Mouse (Mus musculus): Measurements from ENCODE around the gene Spaca3.

The Spaca3 gene

DNA sequence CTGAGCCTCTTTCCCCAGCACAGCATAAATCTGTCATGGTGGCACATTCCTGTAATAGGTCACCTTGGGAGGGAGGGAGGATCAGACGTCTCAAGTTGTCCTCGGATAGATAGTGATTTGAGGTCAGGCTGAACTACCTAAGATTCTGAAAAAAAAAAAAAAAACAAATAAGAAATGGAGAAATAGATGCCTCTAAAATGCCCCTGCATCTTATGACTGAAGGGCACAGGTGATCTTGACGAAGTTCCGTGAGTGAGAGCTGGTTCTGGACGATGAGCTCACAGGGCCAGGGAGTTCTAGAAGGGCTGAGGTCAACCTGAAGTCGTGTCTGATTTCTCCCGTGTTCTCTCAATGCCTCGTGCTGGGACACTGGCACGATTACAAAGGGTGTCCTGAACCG, at the start of gene Spaca3:
TSS of gene Spaca3 (plus strand) at position 301 of the 400 bp plus-strand sequence.
- DNase-seq (ENCODE audit: low read depth, low spot score), result no peak

GRCm38 (mm10) chr11:80808551-80809070, 49.6 kb upstream of the Spaca3 start:
- peak; percentile 51 for DNase-seq (ENCODE audit: low read depth, low spot score)

- DNase-seq (ENCODE audit: low read depth, low spot score), result no peak
Measured at GRCm38 (mm10) chr11:80809666-80809992, 48.5 kb upstream of the Spaca3 start.

DNA sequence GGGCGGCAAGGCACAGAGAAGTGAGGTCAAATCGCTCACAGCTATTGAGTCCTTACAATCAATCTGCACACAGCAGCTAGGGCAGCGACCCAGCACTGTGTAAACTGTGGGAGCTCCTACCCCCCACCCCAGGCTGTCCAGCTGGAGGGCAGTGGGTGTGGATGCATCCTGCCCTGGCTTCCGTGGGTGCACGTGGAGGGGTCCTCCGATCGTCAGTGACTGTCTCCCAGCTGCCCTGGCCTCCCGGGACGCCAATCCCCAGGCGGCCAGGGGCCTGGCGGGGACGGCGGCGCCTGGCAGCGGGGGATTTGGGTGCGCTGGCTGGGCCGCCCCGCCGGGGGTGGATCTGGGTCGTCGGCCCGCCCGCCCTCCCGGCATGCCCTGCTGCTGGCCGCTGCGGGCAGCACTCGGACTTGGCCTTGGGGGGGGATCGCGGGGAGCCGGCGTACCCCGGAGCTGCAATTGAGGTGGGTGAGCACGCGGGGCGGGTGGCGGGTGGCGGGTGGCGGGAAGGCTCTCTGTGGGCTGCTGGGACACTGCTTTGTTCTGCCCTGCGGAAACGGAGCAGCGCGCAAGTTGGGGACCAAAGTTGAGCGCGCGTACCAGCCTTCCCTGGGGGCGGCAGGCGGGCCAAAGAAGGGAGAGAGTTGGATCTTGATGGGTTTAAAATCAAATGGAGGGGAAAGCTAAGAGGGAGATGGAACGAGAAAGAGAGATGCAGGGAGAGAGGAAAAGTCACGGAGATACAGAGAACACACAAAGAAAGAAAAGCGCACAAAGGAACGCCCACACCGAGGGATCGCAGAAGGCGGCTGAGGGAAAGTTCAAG, 48.0 kb upstream of the Spaca3 start, which contains the start of gene Tmem98:
TSS of gene Tmem98 (plus strand) at position 183 of the 829 bp plus-strand sequence.
- peak; percentile 56 for DNase-seq (ENCODE audit: low read depth, low spot score)

DNA sequence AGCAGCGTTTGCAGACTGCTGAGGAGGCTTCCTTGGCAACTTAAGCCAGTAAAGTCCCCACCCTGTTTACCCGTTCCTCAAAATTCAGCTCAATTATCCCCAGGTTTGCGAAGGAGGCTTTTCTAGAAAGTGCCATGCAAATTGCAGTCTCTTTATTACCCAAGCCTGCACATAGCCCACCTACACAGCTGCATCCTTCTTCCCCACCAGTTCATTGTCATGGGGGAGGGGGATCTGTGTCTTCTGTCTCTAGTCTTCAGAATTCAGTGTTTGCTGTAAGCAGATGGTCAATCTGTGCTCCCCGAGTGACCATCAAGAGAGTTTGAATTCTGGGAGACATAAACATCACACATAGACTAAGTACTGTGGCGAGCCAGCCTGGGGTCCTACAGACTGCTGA, 47.0 kb upstream of the Spaca3 start:
- no peak for DNase-seq (ENCODE audit: low read depth, low spot score)

GRCm38 (mm10) chr11:80815354-80815753, 42.8 kb upstream of the Spaca3 start:
- DNase-seq (ENCODE audit: low read depth, low spot score), result no peak

DNA sequence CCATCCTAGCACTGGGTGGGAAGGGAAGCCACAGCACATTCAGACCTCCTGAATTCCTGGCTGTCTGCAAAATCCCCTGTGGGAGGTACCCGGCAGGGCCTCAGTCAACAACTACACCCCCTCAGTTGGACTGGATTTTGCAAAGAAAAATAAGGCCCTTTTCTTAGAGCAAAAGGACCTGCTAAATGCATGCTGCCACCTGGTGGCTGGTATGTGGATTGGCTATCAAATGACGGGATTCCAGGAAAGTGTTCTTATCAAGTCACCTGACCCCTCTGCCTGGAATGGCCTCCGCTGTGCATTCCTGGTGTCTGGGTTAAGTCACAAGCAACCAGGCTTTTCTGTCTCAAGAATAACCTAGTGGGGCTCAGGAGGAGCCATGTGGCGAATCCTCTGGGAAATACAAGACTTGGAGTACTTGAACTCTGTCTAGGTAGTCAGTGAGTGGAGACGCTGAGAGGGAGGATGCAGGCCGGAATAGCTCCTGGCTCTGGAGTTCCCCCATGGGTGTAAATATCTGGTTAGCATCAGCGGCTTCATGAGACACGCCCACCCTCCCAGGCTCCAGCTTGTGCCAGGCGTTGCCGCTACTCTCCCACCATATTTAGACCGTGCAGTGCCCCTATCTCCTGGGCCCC, 40.0 kb upstream of the Spaca3 start:
- DNase-seq (ENCODE audit: low read depth, low spot score), result peak; percentile 95

DNA sequence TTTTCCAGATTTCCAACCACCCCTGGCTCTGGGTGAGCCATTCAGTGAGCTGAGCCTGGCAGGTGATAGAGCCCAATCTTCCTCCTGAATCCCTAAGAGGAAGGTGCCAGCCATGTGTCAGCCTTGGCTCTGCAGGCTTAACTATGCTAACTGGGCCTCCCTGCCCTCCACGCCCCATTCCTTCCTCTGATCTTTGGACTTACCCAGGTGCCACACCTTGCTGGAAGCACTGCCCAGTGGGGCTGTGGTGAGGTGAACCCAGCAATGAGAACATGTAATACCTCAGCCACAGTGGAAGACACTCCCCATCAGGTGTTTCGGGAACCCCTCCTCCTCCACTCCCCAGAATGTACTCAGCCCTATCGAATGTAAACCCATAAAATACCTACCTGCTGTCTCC, 38.1 kb upstream of the Spaca3 start:
- DNase-seq (ENCODE audit: low read depth, low spot score), result no peak

DNA sequence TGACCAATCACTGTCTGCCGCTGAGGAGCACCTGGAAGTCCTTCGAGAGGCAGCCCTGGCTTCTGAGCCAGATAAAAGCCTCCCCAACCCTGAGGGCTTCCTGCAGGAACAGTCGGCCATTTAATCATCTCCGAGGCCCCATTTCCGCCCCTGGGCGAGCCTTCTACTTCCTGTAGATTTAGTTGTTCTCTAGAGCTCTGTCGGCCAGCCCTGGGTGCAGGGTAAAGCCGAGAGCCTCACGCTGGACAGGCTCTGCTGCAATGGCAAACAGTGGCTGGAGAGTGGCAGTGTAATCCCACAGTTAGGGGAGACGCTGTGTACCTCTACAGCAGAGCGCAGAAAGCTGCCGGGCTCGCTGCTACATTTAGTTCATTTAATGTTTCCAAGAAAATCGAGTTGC, 36.9 kb upstream of the Spaca3 start:
- no peak for DNase-seq (ENCODE audit: low read depth, low spot score)

GRCm38 (mm10) chr11:80821794-80822193, 36.4 kb upstream of the Spaca3 start:
- DNase-seq (ENCODE audit: low read depth, low spot score), result no peak

DNA sequence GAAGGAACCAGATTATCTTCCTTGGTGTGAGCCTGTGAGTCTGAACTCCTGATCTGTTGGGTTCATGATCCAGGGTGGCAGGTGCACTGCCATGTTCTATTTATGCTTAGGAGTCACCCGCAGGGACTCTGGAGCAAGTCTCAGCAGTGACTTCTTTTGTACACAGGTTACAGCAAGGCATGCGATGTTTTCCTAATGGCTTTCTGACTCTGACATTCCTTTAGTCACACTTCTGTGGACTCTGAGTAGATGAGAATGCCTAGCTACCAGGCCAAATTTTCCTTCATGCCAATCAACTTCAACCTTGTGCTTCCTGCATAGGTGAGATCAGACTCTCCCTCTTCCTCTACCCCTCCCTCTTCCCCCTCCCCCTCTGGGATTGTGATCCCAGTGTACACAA, 22.8 kb upstream of the Spaca3 start:
- DNase-seq (ENCODE audit: low read depth, low spot score), result no peak

DNA sequence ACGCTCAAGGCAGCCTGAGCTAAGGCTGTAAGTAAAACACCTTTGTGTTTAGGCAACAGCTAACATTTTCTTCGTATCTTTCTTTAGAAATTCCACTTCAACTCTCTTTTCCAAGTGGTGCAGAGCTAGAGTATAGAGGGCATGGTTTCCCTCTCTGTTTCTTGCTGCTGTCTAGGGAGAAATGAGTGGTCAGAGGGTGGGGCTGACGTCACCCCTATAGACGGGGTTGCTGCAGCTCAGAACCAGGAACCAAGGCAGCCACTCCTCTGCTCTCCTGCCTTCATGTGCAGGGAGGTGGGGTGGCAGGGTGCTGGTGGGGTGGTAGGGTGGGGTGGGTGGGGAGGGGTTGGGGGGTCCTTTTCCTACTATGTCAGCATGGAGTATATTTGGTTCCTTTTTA, 22.3 kb upstream of the Spaca3 start:
- no peak for DNase-seq (ENCODE audit: low read depth, low spot score)

- no peak for DNase-seq (ENCODE audit: low read depth, low spot score)
Measured at GRCm38 (mm10) chr11:80838724-80839123, 19.4 kb upstream of the Spaca3 start.

GRCm38 (mm10) chr11:80843435-80843834, 14.7 kb upstream of the Spaca3 start:
- DNase-seq (ENCODE audit: low read depth, low spot score), result no peak

DNA sequence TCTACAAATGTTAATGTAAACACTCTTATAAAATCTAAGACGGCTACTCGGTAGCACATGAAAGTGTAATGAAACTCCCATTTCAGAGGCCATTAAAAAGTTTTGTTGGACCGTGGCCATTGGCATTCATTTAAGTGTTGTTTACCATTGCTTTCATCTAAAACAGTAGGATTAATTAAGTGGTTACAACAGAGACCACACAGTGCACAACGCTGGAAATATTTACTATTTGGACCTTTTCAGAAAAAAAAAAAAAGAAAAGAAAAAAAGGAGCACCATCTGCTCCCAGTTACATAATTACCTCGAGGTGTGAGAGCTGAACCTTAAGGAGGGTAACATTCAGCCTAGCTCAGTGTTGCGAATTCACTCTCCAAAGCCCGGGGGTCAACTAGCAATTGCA, 12.7 kb upstream of the Spaca3 start:
- DNase-seq (ENCODE audit: low read depth, low spot score), result no peak

GRCm38 (mm10) chr11:80846115-80846514, 12.1 kb upstream of the Spaca3 start:
- no peak for DNase-seq (ENCODE audit: low read depth, low spot score)

DNA sequence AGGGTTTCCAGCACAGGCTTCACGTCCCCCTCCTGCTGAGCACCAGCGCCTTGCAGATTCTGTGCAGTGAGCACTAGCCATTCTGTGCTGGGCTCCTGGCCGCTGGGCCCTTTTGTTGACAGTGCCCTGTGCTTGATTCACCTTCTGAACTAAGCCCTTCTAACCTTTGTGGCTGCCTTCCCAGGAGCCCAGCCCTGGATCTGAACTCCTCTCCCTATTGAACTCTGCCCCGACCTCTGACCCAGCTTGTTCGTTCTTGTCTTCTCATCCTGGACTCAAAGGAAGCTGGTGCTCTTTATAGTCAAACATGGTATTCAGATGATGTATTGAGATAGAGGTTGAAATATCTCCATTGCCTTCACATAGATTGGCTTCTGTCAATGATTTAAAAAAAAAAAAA, 10.0 kb upstream of the Spaca3 start:
- DNase-seq (ENCODE audit: low read depth, low spot score), result no peak

GRCm38 (mm10) chr11:80851859-80852258, 6.3 kb upstream of the Spaca3 start:
- DNase-seq (ENCODE audit: low read depth, low spot score), result peak; percentile 63

DNA sequence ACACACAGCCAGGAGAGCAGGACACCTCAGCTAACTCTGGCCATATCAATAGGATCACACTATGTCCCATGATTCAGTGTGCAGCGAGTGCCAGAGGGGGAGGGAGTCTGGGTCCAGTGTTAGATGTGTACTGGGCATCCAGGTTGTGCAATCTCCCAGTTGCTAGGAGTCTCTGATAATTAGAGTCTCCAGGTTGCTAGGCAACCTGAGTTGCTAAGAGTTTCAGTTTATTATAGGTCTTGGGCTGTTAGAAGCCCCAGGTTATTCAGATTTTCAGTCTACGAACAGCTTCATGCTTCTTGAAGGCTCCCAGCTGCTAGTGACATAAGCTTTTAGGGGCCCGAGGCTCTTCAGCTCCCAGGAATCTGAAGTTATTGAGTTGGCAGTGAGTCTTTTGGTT, 5.2 kb upstream of the Spaca3 start:
- peak; percentile 11 for DNase-seq (ENCODE audit: low read depth, low spot score)

GRCm38 (mm10) chr11:80854430-80854829, 3.7 kb upstream of the Spaca3 start:
- no peak for DNase-seq (ENCODE audit: low read depth, low spot score)

DNA sequence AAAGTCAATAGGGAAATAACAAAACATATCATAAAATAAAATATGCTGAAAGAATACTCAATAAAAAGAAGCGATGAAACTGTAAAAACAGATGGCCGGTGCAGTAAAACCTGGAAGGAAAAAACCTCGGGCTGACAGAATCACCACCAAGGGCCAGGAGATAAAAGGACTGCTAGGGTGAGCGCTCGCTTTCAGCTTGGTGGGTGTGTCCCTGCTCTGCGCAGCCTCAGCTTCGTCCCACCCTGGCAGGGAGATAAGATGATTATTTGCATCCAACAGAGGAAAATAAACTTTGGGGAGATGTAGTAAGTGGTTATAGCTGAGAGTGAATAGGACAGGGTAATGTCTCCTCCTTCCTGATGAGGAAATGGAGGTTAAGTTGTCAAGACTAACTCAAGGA, 3.3 kb upstream of the Spaca3 start:
- DNase-seq (ENCODE audit: low read depth, low spot score), result no peak

GRCm38 (mm10) chr11:80856827-80857226, 1.3 kb upstream of the Spaca3 start:
- no peak for DNase-seq (ENCODE audit: low read depth, low spot score)

- DNase-seq (ENCODE audit: low read depth, low spot score), result no peak
Measured at GRCm38 (mm10) chr11:80862941-80863340, 4.8 kb downstream of the Spaca3 start.

All from mesoderm, embryonic 11.5 days (tissue).